Mouse (Mus musculus) CH12.LX (cell line): Measurements from ENCODE around the gene Trio.

Source experiments
- CTCF ChIP-seq, 2 experiments: IDR thresholded peaks in 1 of 2; conservative IDR thresholded peaks in 1 of 2; 2 replicates each; pipeline ENCODE4 v1.5.1; 2011 to 2012; ENCODE audit warnings: low read depth in 2 of 2, low read length in 2 of 2, improper control_type of control experiment in 1 of 2, inconsistent platforms in 1 of 2, mild to moderate bottlenecking in 1 of 2, moderate library complexity in 1 of 2
- ELF1 ChIP-seq: IDR thresholded peaks from 2 replicates; pipeline ENCODE4 v1.6.1; 2014; ENCODE audit warnings: low read depth, mild to moderate bottlenecking, inconsistent platforms, low read length, improper control_type of control experiment
- POLR2AphosphoS2 ChIP-seq: IDR thresholded peaks from 2 replicates; pipeline ENCODE4 v1.6.1; 2011; ENCODE audit warnings: low read depth, low read length, improper control_type of control experiment

GRCm38 (mm10) chr15:27866053-27866452 lies 159.6 kb downstream of the Trio start:
- TF ChIP-seq ELF1 (no peak), CTCF (conservative IDR thresholded peaks at IDR 0.05 in 1 of 2, IDR thresholded peaks at IDR 0.05 in 1 of 2; ENCODE audit: low read depth in 2 of 2, low read length in 2 of 2) (no peak), POLR2AphosphoS2 (no peak)
